Mouse (Mus musculus) c-Kit-positive CD71-negative TER-119-negative erythroid progenitor cells, embryonic 14.5 days (primary cell): ENCODE measurements around the gene Snx29.
A peak's percentile ranks its signal among the peaks of the same experiment; 100 is the strongest.
"Not testable (repeated sequence)": the region's sequence is repeated elsewhere in the genome, so short reads cannot be mapped to it uniquely, and the experiment has no call there.

ENCODE experiments used
- DNase-seq: peaks from one replicate; pipeline ENCODE4 v3.0.0-alpha.2; 2013; ENCODE audit warnings: low read depth

Snx29 gene

GRCm38 (mm10) chr16:11448696-11449095 is 126.0 kb downstream of the Snx29 start:
- DNase-seq: not testable (repeated sequence)

- DNase-seq: no peak
Observed at GRCm38 (mm10) chr16:11449344-11449743, 126.6 kb downstream of the Snx29 start.

- no peak for DNase-seq
Observed at GRCm38 (mm10) chr16:11450626-11451025, 127.9 kb downstream of the Snx29 start.

GRCm38 (mm10) chr16:11454871-11455270 is 132.2 kb downstream of the Snx29 start:
- no peak for DNase-seq

- no peak for DNase-seq
Observed at GRCm38 (mm10) chr16:11455545-11456140, 132.9 kb downstream of the Snx29 start.

- no peak for DNase-seq
Observed at GRCm38 (mm10) chr16:11456141-11456645, 133.5 kb downstream of the Snx29 start.

- no peak for DNase-seq
Observed at GRCm38 (mm10) chr16:11457136-11457535, 134.4 kb downstream of the Snx29 start.

GRCm38 (mm10) chr16:11457609-11458350 is 135.1 kb downstream of the Snx29 start:
- no peak for DNase-seq

GRCm38 (mm10) chr16:11460210-11460609 is 137.5 kb downstream of the Snx29 start:
- DNase-seq: no peak

- peak; percentile 65 for DNase-seq
Observed at GRCm38 (mm10) chr16:11461612-11462011, 138.9 kb downstream of the Snx29 start.

- no peak for DNase-seq
Observed at GRCm38 (mm10) chr16:11468533-11469179, 145.9 kb downstream of the Snx29 start.

GRCm38 (mm10) chr16:11469491-11469890 is 146.8 kb downstream of the Snx29 start:
- DNase-seq: no peak

GRCm38 (mm10) chr16:11471246-11471645 is 148.5 kb downstream of the Snx29 start:
- DNase-seq: no peak

- no peak for DNase-seq
Observed at GRCm38 (mm10) chr16:11472852-11473251, 150.1 kb downstream of the Snx29 start.

- DNase-seq: no peak
Observed at GRCm38 (mm10) chr16:11473474-11473873, 150.8 kb downstream of the Snx29 start.

- no peak for DNase-seq
Observed at GRCm38 (mm10) chr16:11473893-11474505, 151.3 kb downstream of the Snx29 start.

GRCm38 (mm10) chr16:11475137-11475943 is 152.6 kb downstream of the Snx29 start:
- no peak for DNase-seq

- DNase-seq: no peak
Observed at GRCm38 (mm10) chr16:11476314-11476713, 153.6 kb downstream of the Snx29 start.

- DNase-seq: no peak
Observed at GRCm38 (mm10) chr16:11476968-11477367, 154.3 kb downstream of the Snx29 start.

- DNase-seq: no peak
Observed at GRCm38 (mm10) chr16:11477591-11477990, 154.9 kb downstream of the Snx29 start.

GRCm38 (mm10) chr16:11479605-11480004 is 156.9 kb downstream of the Snx29 start:
- DNase-seq: no peak

GRCm38 (mm10) chr16:11482189-11482588 is 159.5 kb downstream of the Snx29 start:
- no peak for DNase-seq
